Mouse (Mus musculus) heart, embryonic 11.5 days (tissue): ENCODE results near the gene Ggt5. TPM values are rescaled to one million over a fixed set of nuclear protein-coding genes. Genes with fewer than 3 reads are reported as not detected.

Experiments used
- ATAC-seq: fragments of 200-750 bp; cut with Nextera tagmentation; replicated peaks from 2 replicates; pipeline ENCODE4 v1.8.0; 2017; ENCODE audit warnings: moderate library complexity; ENCODE audit not compliant: insufficient number of reproducible peaks, low FRiP score, low TSS enrichment
- H3K27ac ChIP-seq: fragments of 300-500 bp; sonication (generic); 2 replicates; pipeline ENCODE4 v1.5.1; 2014; ENCODE audit warnings: mild to moderate bottlenecking, low read depth, low read length
- H3K27me3 ChIP-seq: fragments of 300-500 bp; sonication (generic); 2 replicates; pipeline ENCODE4 v1.6.1; 2014; ENCODE audit warnings: mild to moderate bottlenecking, low read length, mixed read lengths; ENCODE audit not compliant: control insufficient read depth, insufficient read depth
- H3K36me3 ChIP-seq: fragments of 300-500 bp; sonication (generic); 2 replicates; pipeline ENCODE4 v1.6.1; 2014; ENCODE audit warnings: mild to moderate bottlenecking, low read length, moderate library complexity, mixed read lengths; ENCODE audit not compliant: control insufficient read depth, insufficient read depth
- H3K4me1 ChIP-seq: fragments of 300-500 bp; sonication (generic); 2 replicates; pipeline ENCODE4 v1.6.1; 2014; ENCODE audit warnings: low read length; ENCODE audit not compliant: control insufficient read depth, insufficient read depth
- H3K4me2 ChIP-seq: fragments of 300-500 bp; sonication (generic); 2 replicates; pipeline ENCODE4 v1.6.1; 2014; ENCODE audit warnings: mild to moderate bottlenecking, moderate library complexity
- H3K4me3 ChIP-seq: fragments of 300-500 bp; sonication (generic); 2 replicates; pipeline ENCODE4 v1.5.1; 2014; ENCODE audit warnings: low read depth, low read length
- H3K9ac ChIP-seq: fragments of 300-500 bp; sonication (generic); 2 replicates; pipeline ENCODE4 v1.6.1; 2014; ENCODE audit warnings: mild to moderate bottlenecking, low read depth, low read length, moderate library complexity
- H3K9me3 ChIP-seq: fragments of 300-500 bp; sonication (generic); replicated peaks from 2 replicates; pipeline ENCODE4 v1.6.1; 2016; ENCODE audit warnings: low read length; ENCODE audit not compliant: control insufficient read depth
- WGBS: fragments of 180-500 bp; shearing (Covaris S2); extraction: QIAGEN DNeasy Blood & Tissue Kit; methylation state at CpG from one replicate; pipeline ENCODE4 v1.1.7; 2014; ENCODE audit not compliant: insufficient replicate concordance; 5-methylcytosine and 5-hydroxymethylcytosine counted together
- polyA plus RNA-seq: library from polyadenylated mRNA; unstranded; fragments of >200 nt; fragmentation: Nextera tagmentation; extraction: Ambion mirVana; gene quantifications from 2 replicates; pipeline ENCODE4 v1.2.1, GENCODE M21; 2014

The Ggt5 gene
- polyA plus RNA-seq, 1 experiment from 2014 or later: 2.8 TPM

GRCm38 (mm10) chr10:75654053-75654452 lies 64.9 kb downstream of the Ggt5 start:
- no peak overlapping the region for H3K4me3 ChIP-seq
- H3K9ac ChIP-seq: no peak overlapping the region
- H3K27ac ChIP-seq: no peak overlapping the region
- H3K4me1 ChIP-seq: no peaks in the 10 kb centered on the region
- H3K36me3 ChIP-seq: peaks cover 23% of the 10 kb centered on the region
- H3K27me3 ChIP-seq: no peaks in the 10 kb centered on the region
- no peaks in the 10 kb centered on the region for H3K9me3 ChIP-seq
- 91% methylated on average over 4 of the region's 4 CpGs for WGBS
- H3K4me2 ChIP-seq: no peak overlapping the region
- ATAC-seq: no peak

DNA sequence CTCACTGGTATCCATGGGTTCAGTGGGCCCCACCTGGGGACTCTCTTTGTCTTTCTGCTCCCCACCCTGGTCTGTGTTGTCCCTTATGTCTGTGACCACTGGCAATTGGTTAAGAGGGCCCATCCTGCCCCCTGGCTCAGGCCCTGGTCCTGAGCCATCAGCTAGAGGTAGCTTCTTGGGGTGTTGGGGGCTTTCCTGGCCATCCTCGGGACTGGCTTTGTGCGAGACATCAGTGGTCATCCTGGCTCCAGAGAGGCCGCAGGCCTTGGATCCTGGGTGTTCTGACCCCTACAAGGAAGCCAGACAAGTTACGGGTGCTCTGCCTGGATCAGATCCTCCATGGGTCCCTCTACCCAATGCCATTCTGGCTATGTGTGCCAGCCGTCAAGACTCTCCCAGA lies 68.0 kb downstream of the Ggt5 start:
- ATAC-seq: no peak
- Histone ChIP-seq H3K27me3 (no peaks in the 10 kb centered on the region), H3K9ac (no peak overlapping the region), H3K4me1 (no peaks in the 10 kb centered on the region), H3K4me2 (no peak overlapping the region), H3K36me3 (peaks cover 19% of the 10 kb centered on the region), H3K9me3 (no peaks in the 10 kb centered on the region), H3K27ac (no peak overlapping the region), H3K4me3 (no peak overlapping the region)
- 92% methylated on average over 5 of the region's 5 CpGs for WGBS

DNA sequence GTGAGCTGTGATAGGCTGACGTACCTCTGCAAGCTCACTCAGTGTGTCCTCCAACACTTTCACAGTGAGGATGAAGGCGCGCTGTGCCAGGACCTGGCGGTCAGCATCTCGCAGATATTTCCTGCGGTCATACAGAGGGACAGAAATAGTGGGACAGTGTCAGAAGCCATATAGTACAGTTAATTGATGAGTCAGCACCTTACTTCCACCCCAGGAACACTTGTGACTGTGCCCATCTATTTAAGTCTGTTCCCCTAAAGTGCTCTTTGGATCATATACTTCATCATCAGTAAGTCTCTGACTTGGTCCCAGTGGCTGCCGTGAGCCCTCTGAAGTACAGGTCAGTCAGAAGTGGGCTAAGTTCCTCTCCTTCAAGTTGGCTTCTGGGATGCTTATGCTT lies 68.6 kb downstream of the Ggt5 start:
- ATAC-seq: no peak
- no peak overlapping the region for H3K9ac ChIP-seq
- no peaks in the 10 kb centered on the region for H3K27me3 ChIP-seq
- H3K9me3 ChIP-seq: no peaks in the 10 kb centered on the region
- H3K4me3 ChIP-seq: no peak overlapping the region
- H3K4me1 ChIP-seq: no peaks in the 10 kb centered on the region
- 91% methylated on average over 7 of the region's 7 CpGs for WGBS
- no peak overlapping the region for H3K4me2 ChIP-seq
- no peak overlapping the region for H3K27ac ChIP-seq
- H3K36me3 ChIP-seq: peaks cover 13% of the 10 kb centered on the region

GRCm38 (mm10) chr10:75661381-75661780 lies 72.2 kb downstream of the Ggt5 start:
- H3K4me3 ChIP-seq: no peak overlapping the region
- no peak for ATAC-seq
- H3K4me1 ChIP-seq: peaks cover under 1% of the 10 kb centered on the region; the same call in 1 of the 2 replicates
- H3K27ac ChIP-seq: no peak overlapping the region
- H3K36me3 ChIP-seq: peaks cover 7% of the 10 kb centered on the region; the same call in 1 of the 2 replicates
- no peak overlapping the region for H3K9ac ChIP-seq
- no peak overlapping the region for H3K4me2 ChIP-seq
- H3K9me3 ChIP-seq: no peaks in the 10 kb centered on the region
- 83% methylated on average over 6 of the region's 6 CpGs for WGBS
- no peaks in the 10 kb centered on the region for H3K27me3 ChIP-seq

DNA sequence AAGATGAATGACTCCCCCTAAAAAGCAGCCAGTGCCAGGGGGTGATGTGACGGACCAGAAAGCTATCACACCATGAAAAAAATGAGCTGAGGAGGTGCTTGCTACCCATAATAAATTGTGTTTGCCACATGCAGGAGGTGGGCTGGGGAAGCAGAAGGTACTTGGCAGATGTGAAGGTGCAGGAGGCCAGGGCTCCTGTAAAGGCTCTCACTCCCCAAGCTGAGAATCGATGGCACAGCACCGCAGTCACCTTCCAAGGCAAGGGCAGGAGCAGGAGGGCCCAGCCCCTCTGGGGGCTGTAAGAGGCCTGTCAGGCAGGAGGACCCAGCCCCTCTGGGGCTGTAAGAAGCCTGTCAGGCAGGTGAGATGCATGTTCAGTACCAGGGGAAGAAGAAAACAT lies 72.7 kb downstream of the Ggt5 start:
- Histone ChIP-seq H3K36me3 (peaks cover 7% of the 10 kb centered on the region; the same call in 1 of the 2 replicates), H3K4me2 (no peak overlapping the region), H3K9ac (no peak overlapping the region), H3K4me3 (no peak overlapping the region), H3K27me3 (no peaks in the 10 kb centered on the region), H3K27ac (no peak overlapping the region), H3K4me1 (peaks cover 5% of the 10 kb centered on the region), H3K9me3 (no peaks in the 10 kb centered on the region)
- no peak for ATAC-seq
- WGBS: 90% methylated on average over 3 of the region's 3 CpGs

DNA sequence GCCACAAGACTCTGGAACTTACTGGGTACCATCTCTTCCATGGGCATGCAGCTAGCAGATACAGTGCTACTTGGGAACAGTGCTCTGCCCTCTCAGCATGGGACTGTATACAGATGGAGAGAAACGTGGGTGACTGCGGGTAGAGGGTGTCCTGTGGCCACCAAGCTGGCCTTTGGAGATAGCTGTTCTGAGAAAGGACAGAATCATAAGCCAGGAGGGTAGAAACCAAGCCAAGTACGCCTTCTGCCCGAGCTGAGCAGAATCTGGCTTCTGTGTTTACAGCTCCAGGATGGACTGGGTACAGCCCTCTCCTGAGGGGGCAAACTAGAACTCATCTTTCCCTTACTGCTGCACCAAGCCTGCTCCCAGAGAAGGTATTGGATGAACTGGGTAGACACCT lies 73.4 kb downstream of the Ggt5 start:
- Histone ChIP-seq H3K27ac (no peak overlapping the region), H3K9ac (no peak overlapping the region), H3K27me3 (no peaks in the 10 kb centered on the region), H3K9me3 (no peaks in the 10 kb centered on the region), H3K4me1 (peaks cover 9% of the 10 kb centered on the region), H3K4me2 (no peak overlapping the region), H3K36me3 (peaks cover 4% of the 10 kb centered on the region; the same call in 1 of the 2 replicates), H3K4me3 (no peak overlapping the region)
- 87% methylated on average over 4 of the region's 4 CpGs for WGBS
- ATAC-seq: no peak

- ATAC-seq: no peak
Measured at GRCm38 (mm10) chr10:75664673-75665270, 75.6 kb downstream of the Ggt5 start.

DNA sequence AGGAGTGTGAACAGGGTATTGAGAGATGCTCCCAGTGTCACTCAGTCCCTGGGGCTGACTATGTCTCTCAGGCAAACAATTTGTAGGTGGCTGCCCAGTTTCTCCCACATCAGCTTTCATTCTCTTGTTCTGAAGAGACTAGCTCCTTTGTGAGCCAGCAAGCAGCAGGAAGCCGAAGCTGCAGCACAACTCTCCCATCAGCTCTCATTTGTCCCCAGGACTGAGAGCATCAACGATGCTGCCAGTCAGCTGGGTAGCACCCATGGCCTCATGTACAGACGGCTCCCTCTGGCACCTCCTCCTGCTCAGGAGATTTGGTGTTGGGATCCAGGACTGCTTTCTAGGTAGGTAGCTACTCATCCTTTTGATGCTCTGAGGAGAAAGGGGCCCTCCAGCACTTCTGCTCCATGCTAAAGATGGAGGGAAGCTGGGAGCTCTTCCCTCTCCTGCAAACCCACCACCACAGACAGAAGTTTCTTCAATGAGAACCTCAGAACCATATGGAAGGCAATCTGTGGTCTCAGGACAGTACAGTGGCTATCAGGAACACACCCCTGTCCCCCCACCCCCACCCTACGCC lies 77.4 kb downstream of the Ggt5 start:
- 37% methylated on average over 4 of the region's 4 CpGs for WGBS
- H3K9me3 ChIP-seq: no peaks in the 10 kb centered on the region
- peaks cover 10% of the 10 kb centered on the region for H3K27me3 ChIP-seq
- H3K27ac ChIP-seq: no peak overlapping the region
- no peaks in the 10 kb centered on the region; the same call in none of the 2 replicates for H3K36me3 ChIP-seq
- H3K4me1 ChIP-seq: peaks cover 18% of the 10 kb centered on the region
- H3K4me3 ChIP-seq: peak overlapping the region; percentile 73
- no peak for ATAC-seq
- H3K4me2 ChIP-seq: peak overlapping the region; percentile 99
- peak overlapping the region; percentile 59 for H3K9ac ChIP-seq

More at GRCm38 (mm10) chr10:75664673-75665270, 75.6 kb downstream of the Ggt5 start:
- no peak overlapping the region for H3K27ac ChIP-seq
- H3K4me2 ChIP-seq: no peak overlapping the region
- H3K27me3 ChIP-seq: peaks cover 10% of the 10 kb centered on the region
- no peak overlapping the region for H3K4me3 ChIP-seq
- no peak overlapping the region for H3K9ac ChIP-seq
- peaks cover 18% of the 10 kb centered on the region for H3K4me1 ChIP-seq
- WGBS: 87% methylated on average over 6 of the region's 6 CpGs
- peaks cover 3% of the 10 kb centered on the region for H3K36me3 ChIP-seq
- no peaks in the 10 kb centered on the region for H3K9me3 ChIP-seq
